Mouse (Mus musculus) liver, adult 2 months (tissue): ENCODE measurements at regions not wholly inside any gene's neighbourhood (a gene's known extent, or its start where the extent isn't known, plus 50 kb on each side); places are given as distances from the start of the nearest gene placed in this dataset.

Source experiments
- DNase-seq: peaks from one replicate; pipeline ENCODE4 v3.0.0-alpha.2; 2011; ENCODE audit warnings: low read depth, low spot score; ENCODE audit errors: extremely low read depth
- H3K27ac ChIP-seq: fragments of 200-500 bp; replicated peaks from 2 replicates; pipeline ENCODE4 v1.5.1; 2012; ENCODE audit warnings: low read depth, mild to moderate bottlenecking, control low read depth, inconsistent platforms, low read length; ENCODE audit not compliant: insufficient read depth
- H3K27me3 ChIP-seq: fragments of 200-500 bp; 2 replicates; pipeline ENCODE4 v1.6.1; 2012; ENCODE audit warnings: mild to moderate bottlenecking, moderate library complexity, low read length, inconsistent platforms; ENCODE audit not compliant: control insufficient read depth, insufficient read depth
- H3K36me3 ChIP-seq: fragments of 200-500 bp; 2 replicates; pipeline ENCODE4 v1.6.1; 2012; ENCODE audit warnings: low read length, inconsistent platforms; ENCODE audit not compliant: control insufficient read depth, insufficient read depth
- H3K4me1 ChIP-seq: fragments of 200-500 bp; 2 replicates; pipeline ENCODE4 v1.6.1; 2011; ENCODE audit warnings: low read length; ENCODE audit not compliant: control insufficient read depth, insufficient read depth
- H3K4me3 ChIP-seq: fragments of 200-500 bp; 2 replicates; pipeline ENCODE4 v1.5.1; 2011; ENCODE audit warnings: low read depth, mild to moderate bottlenecking, control low read depth, low read length, moderate library complexity; ENCODE audit not compliant: insufficient read depth
- H3K79me2 ChIP-seq: fragments of 200-500 bp; 2 replicates; pipeline ENCODE4 v1.6.1; 2012; ENCODE audit warnings: inconsistent platforms, mild to moderate bottlenecking, low read length, moderate library complexity; ENCODE audit not compliant: control insufficient read depth, insufficient read depth
- H3K9ac ChIP-seq: fragments of 200-500 bp; 2 replicates; pipeline ENCODE4 v1.6.1; 2012; ENCODE audit warnings: low read depth, mild to moderate bottlenecking, control low read depth, inconsistent platforms, low read length
- CTCF ChIP-seq: fragments of 200-500 bp; IDR thresholded peaks from 2 replicates; pipeline ENCODE4 v1.5.1; 2011; ENCODE audit warnings: low read depth, low read length, control low read depth
- POLR2A ChIP-seq: fragments of 200-500 bp; IDR thresholded peaks from 2 replicates; pipeline ENCODE4 v1.6.1; 2011; ENCODE audit warnings: low read length, control low read depth; ENCODE audit not compliant: insufficient read depth; ENCODE audit errors: extremely low read depth
- WGBS: fragments of 180-500 bp; shearing (Covaris S2); methylation state at CpG from one replicate; pipeline ENCODE4 v1.1.7; 2018; 5-methylcytosine and 5-hydroxymethylcytosine counted together

- no peaks in the 10 kb centered on the region for H3K79me2 ChIP-seq
- H3K4me1 ChIP-seq, result peaks cover 2% of the 10 kb centered on the region; the same call in 1 of the 2 replicates
- WGBS, result 86% methylated on average over 2 of the region's 2 CpGs
- DNase-seq, result no peak
- no peaks in the 10 kb centered on the region for H3K36me3 ChIP-seq
- H3K27me3 ChIP-seq, result no peaks in the 10 kb centered on the region
- no peak overlapping the region for H3K4me3 ChIP-seq
- no peak for TF ChIP-seq CTCF
- TF ChIP-seq POLR2A, result no peak
- H3K27ac ChIP-seq, result no peak overlapping the region
- H3K9ac ChIP-seq, result no peak overlapping the region
Measured at GRCm38 (mm10) chr6:99898077-99898476, 171.9 kb upstream of the Prok2 start.

GRCm38 (mm10) chr6:99895558-99895957, 169.4 kb upstream of the Prok2 start:
- Histone ChIP-seq H3K4me1 (no peaks in the 10 kb centered on the region), H3K27me3 (no peaks in the 10 kb centered on the region), H3K4me3 (no peak overlapping the region), H3K9ac (no peak overlapping the region), H3K36me3 (no peaks in the 10 kb centered on the region), H3K79me2 (no peaks in the 10 kb centered on the region), H3K27ac (no peak overlapping the region)
- TF ChIP-seq CTCF (no peak), POLR2A (no peak)
- 92% methylated on average over 4 of the region's 4 CpGs for WGBS
- no peak for DNase-seq

GRCm38 (mm10) chr6:99893936-99894335, 167.7 kb upstream of the Prok2 start:
- DNase-seq, result no peak
- 47% methylated on average over 4 of the region's 4 CpGs for WGBS
- H3K4me3 ChIP-seq, result no peak overlapping the region
- H3K27me3 ChIP-seq, result peaks cover 6% of the 10 kb centered on the region; the same call in 1 of the 2 replicates
- no peaks in the 10 kb centered on the region for H3K4me1 ChIP-seq
- H3K36me3 ChIP-seq, result no peaks in the 10 kb centered on the region
- no peak overlapping the region for H3K9ac ChIP-seq
- no peaks in the 10 kb centered on the region for H3K79me2 ChIP-seq
- TF ChIP-seq POLR2A (no peak), CTCF (no peak)
- H3K27ac ChIP-seq, result no peak overlapping the region

- Histone ChIP-seq H3K27me3 (peaks cover 6% of the 10 kb centered on the region; the same call in 1 of the 2 replicates), H3K4me3 (no peak overlapping the region), H3K27ac (no peak overlapping the region), H3K79me2 (no peaks in the 10 kb centered on the region), H3K36me3 (no peaks in the 10 kb centered on the region), H3K4me1 (no peaks in the 10 kb centered on the region), H3K9ac (no peak overlapping the region)
- no peak for DNase-seq
- 91% methylated on average over 9 of the region's 9 CpGs for WGBS
- TF ChIP-seq CTCF (no peak), POLR2A (no peak)
Measured at GRCm38 (mm10) chr6:99892204-99892603, 166.0 kb upstream of the Prok2 start.

DNA sequence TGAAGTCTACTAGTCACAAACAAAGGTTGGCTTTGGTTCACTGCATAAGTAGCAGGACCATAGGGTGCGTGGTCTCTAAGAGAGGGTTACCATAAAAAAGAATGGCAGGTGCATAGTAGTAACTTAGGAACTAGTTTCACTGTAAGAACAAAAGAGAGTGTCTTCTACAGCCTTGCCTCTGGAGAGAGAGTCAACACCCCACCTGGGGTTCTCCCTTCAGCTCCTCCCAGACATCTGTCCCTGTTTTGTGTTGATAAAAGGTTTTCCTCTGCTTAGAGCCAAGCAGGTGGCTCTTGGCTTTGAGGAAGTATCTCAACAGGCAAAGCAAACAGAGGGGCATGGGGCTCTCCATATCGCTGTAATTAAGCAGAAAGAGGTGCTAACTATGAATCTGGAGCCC, 165.6 kb upstream of the Prok2 start:
- no peaks in the 10 kb centered on the region for H3K79me2 ChIP-seq
- DNase-seq, result no peak
- no peak overlapping the region for H3K4me3 ChIP-seq
- no peaks in the 10 kb centered on the region for H3K4me1 ChIP-seq
- WGBS, result 45% methylated on average over 2 of the region's 2 CpGs
- H3K27ac ChIP-seq, result no peak overlapping the region
- H3K36me3 ChIP-seq, result no peaks in the 10 kb centered on the region
- TF ChIP-seq POLR2A (no peak), CTCF (no peak)
- peaks cover 6% of the 10 kb centered on the region; the same call in 1 of the 2 replicates for H3K27me3 ChIP-seq
- H3K9ac ChIP-seq, result no peak overlapping the region

DNA sequence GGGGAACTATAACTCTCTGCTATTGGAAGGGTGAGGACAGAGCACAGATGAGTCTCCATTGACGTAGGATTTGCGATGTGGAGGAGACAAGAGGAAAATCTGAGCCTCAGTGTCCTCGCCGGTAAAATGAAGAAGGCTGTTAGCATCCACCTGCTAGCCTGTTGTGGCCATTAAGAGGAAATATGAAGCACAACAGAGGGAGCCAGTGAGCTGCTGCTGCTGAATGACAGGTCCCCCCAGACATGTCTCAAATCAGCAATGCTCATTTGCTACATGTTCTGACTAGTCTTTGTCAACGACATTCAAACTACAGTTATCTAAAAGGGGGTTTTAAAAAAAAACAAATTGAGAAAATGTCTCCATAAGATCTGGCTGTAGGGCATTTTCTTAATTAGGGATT, 164.6 kb upstream of the Prok2 start:
- Histone ChIP-seq H3K4me3 (no peak overlapping the region), H3K4me1 (no peaks in the 10 kb centered on the region), H3K27me3 (peaks cover 6% of the 10 kb centered on the region; the same call in 1 of the 2 replicates), H3K36me3 (no peaks in the 10 kb centered on the region), H3K27ac (no peak overlapping the region), H3K9ac (no peak overlapping the region), H3K79me2 (no peaks in the 10 kb centered on the region)
- DNase-seq, result no peak
- TF ChIP-seq POLR2A, result no peak
- no peak for TF ChIP-seq CTCF
- WGBS, result 83% methylated on average over 5 of the region's 5 CpGs
